ENCODE assay signal across 31 mouse cellular contexts in genomic region chr2:75445189-75445588, GRCm38 (mm10).
"Had no signal": no experiment of that assay in that cellular context is flagged by ENCODE, and none has a peak within 500 bp of the region (broad histone marks: within the 10 kb centered on the region; RNA-seq: fewer than 3 reads in every experiment).

No protein-coding gene starts in this region.

- H3K27me3 ChIP-seq: heart, embryonic 12.5 days; heart, embryonic 13.5 days; heart, embryonic 15.5 days; hindbrain, embryonic 12.5 days; hindbrain, embryonic 13.5 days; hindbrain, embryonic 15.5 days; intestine, embryonic 15.5 days; kidney, embryonic 15.5 days had no signal

- H3K9ac ChIP-seq: heart, embryonic 12.5 days; heart, embryonic 13.5 days; heart, embryonic 15.5 days; hindbrain, embryonic 12.5 days; hindbrain, embryonic 13.5 days; hindbrain, embryonic 14.5 days; hindbrain, embryonic 15.5 days; intestine, embryonic 15.5 days; kidney, embryonic 15.5 days had no signal

- H3K4me3 ChIP-seq: heart, embryonic 10.5 days; heart, embryonic 12.5 days; heart, embryonic 13.5 days; heart, embryonic 15.5 days; hindbrain, embryonic 10.5 days; hindbrain, embryonic 12.5 days; hindbrain, embryonic 13.5 days; hindbrain, embryonic 15.5 days; intestine, embryonic 15.5 days; kidney, embryonic 15.5 days; layer of hippocampus, adult 2 months; left cerebral cortex, adult 2 months had no signal

- H3K27ac ChIP-seq: heart, embryonic 10.5 days; heart, embryonic 13.5 days; heart, embryonic 15.5 days; hindbrain, embryonic 10.5 days; hindbrain, embryonic 12.5 days; hindbrain, embryonic 13.5 days; hindbrain, embryonic 14.5 days; hindbrain, embryonic 15.5 days; hindbrain, postnatal 0 days; intestine, embryonic 15.5 days; kidney, embryonic 15.5 days; kidney, postnatal 0 days; layer of hippocampus, adult 2 months; left cerebral cortex, adult 2 months had no signal

- H3K4me1 ChIP-seq: heart, embryonic 10.5 days; heart, embryonic 12.5 days; heart, embryonic 13.5 days; heart, embryonic 15.5 days; hindbrain, embryonic 10.5 days; hindbrain, embryonic 12.5 days; intestine, embryonic 15.5 days; kidney, embryonic 15.5 days had no signal

- H3K9me3 ChIP-seq: heart, embryonic 10.5 days; heart, embryonic 12.5 days; heart, embryonic 13.5 days; heart, embryonic 15.5 days; hindbrain, embryonic 10.5 days; hindbrain, embryonic 12.5 days; hindbrain, embryonic 13.5 days; hindbrain, embryonic 15.5 days; intestine, embryonic 15.5 days; kidney, embryonic 15.5 days had no signal

- H3K36me3 ChIP-seq: heart, embryonic 10.5 days; heart, embryonic 12.5 days; heart, embryonic 13.5 days; heart, embryonic 15.5 days; hindbrain, embryonic 10.5 days; hindbrain, embryonic 12.5 days; hindbrain, embryonic 13.5 days; hindbrain, embryonic 15.5 days; intestine, embryonic 15.5 days; kidney, embryonic 15.5 days had no signal

- DNase-seq: heart, postnatal 10 days; heart, postnatal 14 days; heart, postnatal 36 days; heart, postnatal 4 days; kidney, adult 11 months; kidney, adult 18-20 months; kidney, adult 2 months; kidney, adult 8-10 months; kidney, adult 9 months; kidney, postnatal 10 days; kidney, postnatal 14 days; kidney, postnatal 25 days; kidney, postnatal 36 days; kidney, postnatal 4 days; layer of hippocampus, adult 9-11 months; layer of hippocampus, postnatal 36 days had no signal
